Mouse (Mus musculus) CH12.LX (cell line): Measurements from ENCODE around the gene Zbtb6. TPM values are rescaled to one million over a fixed set of nuclear protein-coding genes. Genes with fewer than 3 reads are reported as not detected.
A peak's percentile ranks its signal among the peaks of the same experiment; 100 is the strongest.

ENCODE experiments used
- DNase-seq: peaks from one replicate; pipeline ENCODE4 v3.0.0-alpha.2; 2013; ENCODE audit errors: extremely low read depth
- H3K27ac ChIP-seq: 2 replicates; pipeline ENCODE4 v1.5.1; 2012; ENCODE audit warnings: low read depth, mild to moderate bottlenecking, control low read depth, moderate library complexity; ENCODE audit not compliant: insufficient read depth
- H3K27me3 ChIP-seq: replicated peaks from 2 replicates; pipeline ENCODE3; 2012; ENCODE audit warnings: inconsistent platforms
- H3K36me3 ChIP-seq, 2 experiments: replicated peaks in 1 of 2; 2 replicates each; pipeline versions ENCODE3 to v1.6.1; 2012; ENCODE audit warnings: inconsistent platforms in 1 of 2, low read length in 1 of 2, mild to moderate bottlenecking in 1 of 2, mixed read lengths in 1 of 2, moderate library complexity in 1 of 2; ENCODE audit not compliant: control insufficient read depth in 1 of 2, insufficient read depth in 1 of 2
- H3K4me1 ChIP-seq, 2 experiments: 2 replicates each; pipeline ENCODE4 v1.6.1; 2012; ENCODE audit warnings: inconsistent platforms in 1 of 2, moderate library complexity in 1 of 2; ENCODE audit not compliant: insufficient read depth in 2 of 2, control insufficient read depth in 1 of 2
- H3K4me2 ChIP-seq: 2 replicates; pipeline ENCODE4 v1.6.1; 2012; ENCODE audit warnings: low read depth, mild to moderate bottlenecking, control low read depth; ENCODE audit not compliant: poor library complexity, insufficient read depth, severe bottlenecking
- H3K4me3 ChIP-seq, 3 experiments: fragments of 150-350 bp in 1 of 3; sonication (generic) in 1 of 3; replicated peaks in 1 of 3; 2 replicates each; pipeline versions ENCODE3 to v1.5.1; 2011 to 2012; ENCODE audit warnings: low read depth in 2 of 3, low read length in 2 of 3, mild to moderate bottlenecking in 2 of 3, moderate library complexity in 2 of 3, control low read depth in 1 of 3, improper control_type of control experiment in 1 of 3, inconsistent platforms in 1 of 3, mixed read lengths in 1 of 3; ENCODE audit not compliant: poor library complexity in 1 of 3
- H3K79me2 ChIP-seq: replicated peaks from 2 replicates; pipeline ENCODE4 v1.6.1; 2012; ENCODE audit warnings: mild to moderate bottlenecking, moderate library complexity; ENCODE audit not compliant: control insufficient read depth, poor library complexity, insufficient read depth, severe bottlenecking; ENCODE audit errors: extremely low read depth
- H3K9ac ChIP-seq: 2 replicates; pipeline ENCODE4 v1.6.1; 2012; ENCODE audit warnings: low read depth, mild to moderate bottlenecking, control low read depth, moderate library complexity; ENCODE audit not compliant: insufficient read depth
- H3K9me3 ChIP-seq: replicated peaks from 2 replicates; pipeline ENCODE3; 2012; ENCODE audit warnings: low read length, inconsistent platforms, mixed read lengths
- BHLHE40 ChIP-seq: IDR thresholded peaks from 2 replicates; pipeline ENCODE4 v1.6.1; 2011; ENCODE audit warnings: mild to moderate bottlenecking, low read depth, low read length, improper control_type of control experiment
- CHD1 ChIP-seq: IDR thresholded peaks from 2 replicates; pipeline ENCODE4 v1.6.1; 2012; ENCODE audit warnings: low read depth, low read length, improper control_type of control experiment, inconsistent platforms
- CTCF ChIP-seq, 2 experiments: IDR thresholded peaks in 1 of 2; conservative IDR thresholded peaks in 1 of 2; 2 replicates each; pipeline ENCODE4 v1.5.1; 2011 to 2012; ENCODE audit warnings: low read depth in 2 of 2, low read length in 2 of 2, improper control_type of control experiment in 1 of 2, inconsistent platforms in 1 of 2, mild to moderate bottlenecking in 1 of 2, moderate library complexity in 1 of 2
- E2F4 ChIP-seq: IDR thresholded peaks from 2 replicates; pipeline ENCODE4 v1.6.1; 2011; ENCODE audit warnings: low read depth, low read length, improper control_type of control experiment; ENCODE audit not compliant: insufficient replicate concordance
- ELF1 ChIP-seq: IDR thresholded peaks from 2 replicates; pipeline ENCODE4 v1.6.1; 2014; ENCODE audit warnings: low read depth, mild to moderate bottlenecking, inconsistent platforms, low read length, improper control_type of control experiment
- EP300 ChIP-seq: IDR thresholded peaks from 2 replicates; pipeline ENCODE4 v1.6.1; 2011; ENCODE audit warnings: low read length, improper control_type of control experiment
- ETS1 ChIP-seq: conservative IDR thresholded peaks from 2 replicates; pipeline ENCODE4 v1.6.1; 2012; ENCODE audit warnings: low read depth, mild to moderate bottlenecking, inconsistent platforms, low read length, improper control_type of control experiment, moderate library complexity
- GABPA ChIP-seq: IDR thresholded peaks from 2 replicates; pipeline ENCODE4 v1.6.1; 2012; ENCODE audit warnings: low read depth, low read length, improper control_type of control experiment, inconsistent platforms; ENCODE audit not compliant: insufficient replicate concordance
- HCFC1 ChIP-seq: IDR thresholded peaks from 2 replicates; pipeline ENCODE4 v1.6.1; 2012; ENCODE audit warnings: low read depth, mild to moderate bottlenecking, inconsistent platforms, low read length, improper control_type of control experiment
- IRF4 ChIP-seq: IDR thresholded peaks from 2 replicates; pipeline ENCODE4 v1.6.1; 2014; ENCODE audit warnings: low read depth, mild to moderate bottlenecking, inconsistent platforms, low read length, improper control_type of control experiment
- JUN ChIP-seq: IDR thresholded peaks from 2 replicates; pipeline ENCODE4 v1.6.1; 2011; ENCODE audit warnings: low read depth, mild to moderate bottlenecking, low read length, improper control_type of control experiment, moderate library complexity; ENCODE audit not compliant: insufficient read depth
- MAFK ChIP-seq: IDR thresholded peaks from 2 replicates; pipeline ENCODE4 v1.6.1; 2011; ENCODE audit warnings: low read length, improper control_type of control experiment; ENCODE audit not compliant: insufficient replicate concordance
- MAX ChIP-seq: IDR thresholded peaks from 2 replicates; pipeline ENCODE4 v1.6.1; 2011; ENCODE audit warnings: low read length, improper control_type of control experiment
- MAZ ChIP-seq: IDR thresholded peaks from 2 replicates; pipeline ENCODE4 v1.6.1; 2012; ENCODE audit warnings: low read depth, mild to moderate bottlenecking, inconsistent platforms, low read length, improper control_type of control experiment, moderate library complexity
- MEF2A ChIP-seq: IDR thresholded peaks from 2 replicates; pipeline ENCODE4 v1.6.1; 2014; ENCODE audit warnings: low read depth, mild to moderate bottlenecking, inconsistent platforms, low read length, improper control_type of control experiment, borderline replicate concordance
- MYC ChIP-seq: IDR thresholded peaks from 2 replicates; pipeline ENCODE4 v1.6.1; 2011; ENCODE audit warnings: low read depth, mild to moderate bottlenecking, improper control_type of control experiment, low read length
- NELFE ChIP-seq: IDR thresholded peaks from 2 replicates; pipeline ENCODE4 v1.6.1; 2011; ENCODE audit warnings: low read depth, low read length, improper control_type of control experiment
- NRF1 ChIP-seq: IDR thresholded peaks from 2 replicates; pipeline ENCODE4 v1.6.1; 2014; ENCODE audit warnings: low read depth, mild to moderate bottlenecking, inconsistent platforms, low read length, improper control_type of control experiment, moderate library complexity
- PAX5 ChIP-seq: IDR thresholded peaks from 2 replicates; pipeline ENCODE4 v1.6.1; 2012; ENCODE audit warnings: low read length, inconsistent platforms, mixed read lengths
- POLR2A ChIP-seq: IDR thresholded peaks from 2 replicates; pipeline ENCODE4 v1.6.1; 2011; ENCODE audit warnings: low read depth, mild to moderate bottlenecking, improper control_type of control experiment, low read length
- RAD21 ChIP-seq: IDR thresholded peaks from 2 replicates; pipeline ENCODE4 v1.6.1; 2011; ENCODE audit warnings: low read depth, mild to moderate bottlenecking, low read length, improper control_type of control experiment, moderate library complexity
- RCOR1 ChIP-seq: conservative IDR thresholded peaks from 2 replicates; pipeline ENCODE4 v1.6.1; 2012; ENCODE audit warnings: low read depth, mild to moderate bottlenecking, inconsistent platforms, low read length, improper control_type of control experiment
- SIN3A ChIP-seq: IDR thresholded peaks from 2 replicates; pipeline ENCODE4 v1.6.1; 2012; ENCODE audit warnings: low read length, improper control_type of control experiment, inconsistent platforms
- SMC3 ChIP-seq: IDR thresholded peaks from 2 replicates; pipeline ENCODE4 v1.6.1; 2011; ENCODE audit warnings: low read depth, low read length, improper control_type of control experiment
- TBP ChIP-seq: conservative IDR thresholded peaks from 2 replicates; pipeline ENCODE4 v1.6.1; 2011; ENCODE audit warnings: low read depth, low read length, improper control_type of control experiment
- TCF12 ChIP-seq: IDR thresholded peaks from 2 replicates; pipeline ENCODE4 v1.6.1; 2014; ENCODE audit warnings: low read depth, mild to moderate bottlenecking, inconsistent platforms, low read length, improper control_type of control experiment
- UBTF ChIP-seq: IDR thresholded peaks from 2 replicates; pipeline ENCODE4 v1.6.1; 2012; ENCODE audit warnings: low read depth, mild to moderate bottlenecking, inconsistent platforms, low read length, improper control_type of control experiment, moderate library complexity
- USF1 ChIP-seq: IDR thresholded peaks from 2 replicates; pipeline ENCODE4 v1.6.1; 2014; ENCODE audit warnings: low read depth, mild to moderate bottlenecking, inconsistent platforms, low read length, improper control_type of control experiment
- ZC3H11A ChIP-seq: IDR thresholded peaks from 2 replicates; pipeline ENCODE4 v1.6.1; 2012; ENCODE audit warnings: low read depth, mild to moderate bottlenecking, inconsistent platforms, low read length, improper control_type of control experiment
- ZKSCAN1 ChIP-seq: IDR thresholded peaks from 2 replicates; pipeline ENCODE4 v1.6.1; 2012; ENCODE audit warnings: low read depth, inconsistent platforms, low read length, improper control_type of control experiment, borderline replicate concordance
- ZMIZ1 ChIP-seq: IDR thresholded peaks from 2 replicates; pipeline ENCODE4 v1.6.1; 2012; ENCODE audit warnings: low read depth, mild to moderate bottlenecking, inconsistent platforms, low read length, improper control_type of control experiment
- ZNF384 ChIP-seq: IDR thresholded peaks from 2 replicates; pipeline ENCODE4 v1.6.1; 2012; ENCODE audit warnings: low read depth, low read length, improper control_type of control experiment, inconsistent platforms
- dilution Hi-C: fragments of 300-500 bp; cut with MboI; formaldehyde crosslinking; loops from 2 replicates; pipeline ENCODE4 v1.14.3; 2020; ENCODE audit warnings: low sequenced_read_pairs; ENCODE audit not compliant: extremely low pct_unique_long_range_greater_than_20kb, extremely low pct_ligation_motif_present
- in situ Hi-C: fragments of 300-500 bp; cut with MboI; formaldehyde crosslinking; loops from 3 replicates; pipeline ENCODE4 v1.14.3; 2019; ENCODE audit warnings: low sequenced_read_pairs, low pct_ligation_motif_present, low pct_unique_long_range_greater_than_20kb, mixed read lengths
- polyA plus RNA-seq: library from polyadenylated mRNA; unstranded; fragments of >175 nt; gene quantifications from 2 replicates; pipeline ENCODE4 v1.2.1, GENCODE M21; 2012; ENCODE audit warnings: low read depth; ENCODE audit not compliant: insufficient read length
- total RNA-seq, 2 experiments: library from RNA; depleted of rRNA; stranded (reverse); fragments of 300-350 nt in 1 of 2; fragments of >200 nt in 1 of 2; gene quantifications; 2 replicates each; pipeline ENCODE4 v1.2.3; 2012 to 2014

Zbtb6 gene
- total and polyA plus RNA-seq, 3 experiments: 6.7 to 23.3 (median 9.2) TPM

- Histone ChIP-seq H3K27ac (peak overlapping the region; percentile 92), H3K36me3 (peaks cover 25 to 36% of the 10 kb centered on the region in 2 experiments), H3K27me3 (no peaks in the 10 kb centered on the region), H3K79me2 (peaks cover 41% of the 10 kb centered on the region), H3K9me3 (no peaks in the 10 kb centered on the region), H3K4me3 (peak overlapping the region; percentile 67 to 85 (median 76)), H3K4me1 (peaks cover 4 to 40% of the 10 kb centered on the region in 2 experiments), H3K4me2 (peak overlapping the region; percentile 88), H3K9ac (peak overlapping the region; percentile 100)
- TF ChIP-seq NRF1: no peak
- TF ChIP-seq BHLHE40: no peak
- peak; percentile 38; the same call in 1 of the 2 replicates for TF ChIP-seq MYC
- no peak; the same call in 1 of the 2 replicates for TF ChIP-seq HCFC1
- peak; percentile 75 for TF ChIP-seq CHD1
- no peak for TF ChIP-seq SIN3A
- TF ChIP-seq MAZ: 0 out of 2 replicates have a peak, but pooled peaks have one; percentile 8
- TF ChIP-seq SMC3: no peak
- TF ChIP-seq MAX: no peak
- TF ChIP-seq TBP: 0 out of 2 replicates have a peak, but pooled peaks have one; percentile 23
- TF ChIP-seq POLR2A: no peak
- TF ChIP-seq CTCF (conservative IDR thresholded peaks at IDR 0.05 in 1 of 2, IDR thresholded peaks at IDR 0.05 in 1 of 2; ENCODE audit: low read depth in 2 of 2, low read length in 2 of 2): no peak
- TF ChIP-seq MEF2A: no peak
- peak; percentile 9; the same call in 1 of the 2 replicates for TF ChIP-seq ELF1
- TF ChIP-seq E2F4: no peak
- no peak for TF ChIP-seq UBTF
- TF ChIP-seq GABPA: no peak
- no peak for TF ChIP-seq ZKSCAN1
- no peak; the same call in 1 of the 2 replicates for TF ChIP-seq ZMIZ1
- TF ChIP-seq IRF4: no peak
- TF ChIP-seq ETS1: no peak
- no peak for TF ChIP-seq ZNF384
- TF ChIP-seq RAD21: no peak
- TF ChIP-seq RCOR1: no peak
- TF ChIP-seq ZC3H11A: no peak
- TF ChIP-seq JUN: no peak
- no peak for TF ChIP-seq MAFK
- no peak for TF ChIP-seq USF1
- TF ChIP-seq PAX5: no peak
- no peak for TF ChIP-seq TCF12
- TF ChIP-seq EP300: no peak
- no peak for TF ChIP-seq NELFE
- dilution Hi-C loops (no loop called here), in situ Hi-C loops (no loop called here)
- peak; percentile 56 for DNase-seq
These were observed 11.4 kb downstream of the Zbtb6 start for GRCm38 (mm10) chr2:37431609-37432008.
